Mouse (Mus musculus): ENCODE data around the gene Gsdma2. TPM values are rescaled to one million over a fixed set of nuclear protein-coding genes. Genes with fewer than 3 reads are reported as not detected.

Gsdma2 gene
- total and polyA plus RNA-seq, 2 experiments from 2014 or later, result not detected

DNA sequence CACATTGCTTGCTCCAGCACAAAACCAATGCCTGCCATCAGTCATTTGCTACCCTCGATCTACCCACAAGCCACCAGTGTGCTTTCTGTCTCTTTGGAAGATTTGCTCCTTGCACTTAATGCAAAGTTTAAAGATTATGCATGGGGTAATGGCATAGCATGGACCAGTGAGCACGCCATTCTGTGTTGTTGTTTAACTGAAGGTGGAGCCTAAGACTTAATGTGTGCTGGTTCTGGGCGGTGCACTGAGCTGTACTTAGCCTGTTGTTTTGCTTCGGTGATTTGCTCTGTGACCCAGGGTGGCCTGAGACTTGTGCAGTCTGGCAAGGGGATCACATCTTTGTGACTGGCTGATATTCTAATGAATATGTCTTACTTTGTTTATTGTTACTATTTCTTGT, 40.4 kb downstream of the Gsdma2 start:
- H3K27me3 ChIP-seq (ENCODE audit: insufficient read depth, low read length), result no peaks in the 10 kb centered on the region
- H3K36me3 ChIP-seq (ENCODE audit: insufficient read depth, low read length), result peaks cover 55% of the 10 kb centered on the region
- H3K4me2 ChIP-seq (ENCODE audit: low read depth, low read length), result no peak overlapping the region
- TF ChIP-seq CTCF (IDR thresholded peaks at IDR 0.05; ENCODE audit: low read depth), result no peak
- peaks cover 6% of the 10 kb centered on the region for H3K4me1 ChIP-seq (ENCODE audit: insufficient read depth, low read length)
- DNase-seq (ENCODE audit: low spot score) (no peak), ATAC-seq (no peak)
- no peaks in the 10 kb centered on the region for H3K9me3 ChIP-seq (ENCODE audit: low read length)
- WGBS, result 85% methylated on average over 4 of the region's 4 CpGs
- H3K9ac ChIP-seq (replicated peaks; ENCODE audit: low read length), result no peak overlapping the region
- no peak overlapping the region for H3K4me3 ChIP-seq (ENCODE audit: low read length)
- no peak overlapping the region for H3K27ac ChIP-seq

DNA sequence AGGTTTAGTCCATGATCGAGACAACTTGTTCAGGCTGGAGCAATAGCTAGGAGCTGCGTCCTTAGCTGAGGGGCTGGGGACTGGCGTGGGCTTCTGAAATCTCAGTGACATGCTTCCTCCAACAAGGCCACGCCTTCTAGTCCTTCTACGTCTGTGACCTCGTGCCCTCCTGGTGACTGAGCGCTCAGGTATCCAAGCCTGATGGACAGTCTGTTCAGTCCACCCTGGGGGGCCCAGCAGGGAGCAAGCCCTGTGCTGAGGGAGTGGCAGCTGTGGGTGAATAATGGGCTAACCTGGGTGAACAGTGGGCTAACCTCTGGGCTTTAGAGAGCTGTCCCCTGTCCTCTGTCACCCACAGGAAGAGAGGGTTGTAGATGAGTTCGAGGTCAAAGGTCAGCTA, 41.5 kb downstream of the Gsdma2 start:
- Histone ChIP-seq H3K4me3 (ENCODE audit: low read length) (no peak overlapping the region), H3K36me3 (ENCODE audit: insufficient read depth, low read length) (peaks cover 63% of the 10 kb centered on the region), H3K27ac (no peak overlapping the region), H3K4me1 (ENCODE audit: insufficient read depth, low read length) (peaks cover 6% of the 10 kb centered on the region), H3K9ac (replicated peaks; ENCODE audit: low read length) (no peak overlapping the region), H3K27me3 (ENCODE audit: insufficient read depth, low read length) (no peaks in the 10 kb centered on the region), H3K9me3 (ENCODE audit: low read length) (no peaks in the 10 kb centered on the region), H3K4me2 (ENCODE audit: low read depth, low read length) (no peak overlapping the region)
- ATAC-seq (no peak), DNase-seq (ENCODE audit: low spot score) (no peak)
- 81% methylated on average over 8 of the region's 8 CpGs for WGBS
- TF ChIP-seq CTCF (IDR thresholded peaks at IDR 0.05; ENCODE audit: low read depth), result no peak

DNA sequence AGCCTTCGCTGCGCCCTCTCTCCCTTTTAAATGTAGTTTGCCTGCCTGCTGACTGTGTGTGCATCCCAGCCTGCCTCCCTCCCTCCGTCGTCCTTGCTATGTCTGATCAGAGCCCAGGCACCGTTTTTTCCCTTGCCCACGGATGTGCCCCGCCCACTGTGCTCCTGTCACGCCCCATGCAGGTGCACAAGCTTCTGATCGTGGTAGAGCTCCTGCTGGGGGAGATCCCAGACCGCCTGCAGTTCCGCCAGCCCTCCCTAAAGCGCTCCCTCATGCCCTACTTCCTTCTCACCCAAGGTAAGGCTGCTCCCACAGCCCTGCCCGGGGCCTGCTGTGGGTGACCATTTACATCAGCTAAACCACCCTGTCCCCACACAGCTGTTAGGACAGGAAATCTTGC, 46.6 kb downstream of the Gsdma2 start:
- no peaks in the 10 kb centered on the region for H3K9me3 ChIP-seq (ENCODE audit: low read length)
- no peak for TF ChIP-seq CTCF (IDR thresholded peaks at IDR 0.05; ENCODE audit: low read depth)
- H3K36me3 ChIP-seq (ENCODE audit: insufficient read depth, low read length), result peaks cover 61% of the 10 kb centered on the region
- DNase-seq (ENCODE audit: low spot score) (no peak), ATAC-seq (no peak)
- H3K4me3 ChIP-seq (ENCODE audit: low read length), result no peak overlapping the region
- H3K27ac ChIP-seq, result no peak overlapping the region
- H3K4me2 ChIP-seq (ENCODE audit: low read depth, low read length), result no peak overlapping the region
- no peaks in the 10 kb centered on the region for H3K27me3 ChIP-seq (ENCODE audit: insufficient read depth, low read length)
- no peak overlapping the region for H3K9ac ChIP-seq (replicated peaks; ENCODE audit: low read length)
- WGBS, result 79% methylated on average over 13 of the region's 13 CpGs
- no peaks in the 10 kb centered on the region for H3K4me1 ChIP-seq (ENCODE audit: insufficient read depth, low read length)

DNA sequence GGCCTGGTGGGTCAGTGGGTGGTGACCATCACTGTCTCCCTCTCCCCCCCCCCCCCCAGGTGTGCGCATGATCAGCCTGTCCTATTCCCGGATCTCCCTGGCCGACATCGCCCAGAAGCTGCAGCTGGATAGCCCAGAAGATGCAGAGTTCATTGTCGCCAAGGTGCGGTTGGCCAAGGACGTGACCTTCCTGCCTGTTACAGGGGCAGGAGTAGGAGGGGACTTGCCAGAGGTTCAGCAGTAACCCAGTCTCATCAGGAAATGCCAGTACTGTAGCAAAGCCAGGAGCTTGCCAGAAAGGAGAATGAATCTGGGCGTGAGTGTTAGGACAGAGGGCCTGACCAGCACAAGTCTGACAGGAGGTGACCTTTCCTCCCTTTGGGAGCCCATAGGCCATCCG, 47.2 kb downstream of the Gsdma2 start:
- WGBS, result 88% methylated on average over 9 of the region's 9 CpGs
- Histone ChIP-seq H3K4me2 (ENCODE audit: low read depth, low read length) (no peak overlapping the region), H3K27me3 (ENCODE audit: insufficient read depth, low read length) (no peaks in the 10 kb centered on the region), H3K36me3 (ENCODE audit: insufficient read depth, low read length) (peaks cover 60% of the 10 kb centered on the region), H3K9me3 (ENCODE audit: low read length) (no peaks in the 10 kb centered on the region), H3K4me1 (ENCODE audit: insufficient read depth, low read length) (no peaks in the 10 kb centered on the region), H3K4me3 (ENCODE audit: low read length) (no peak overlapping the region), H3K27ac (no peak overlapping the region), H3K9ac (replicated peaks; ENCODE audit: low read length) (no peak overlapping the region)
- no peak for ATAC-seq
- TF ChIP-seq CTCF (IDR thresholded peaks at IDR 0.05; ENCODE audit: low read depth), result no peak
- DNase-seq (ENCODE audit: low spot score), result no peak

DNA sequence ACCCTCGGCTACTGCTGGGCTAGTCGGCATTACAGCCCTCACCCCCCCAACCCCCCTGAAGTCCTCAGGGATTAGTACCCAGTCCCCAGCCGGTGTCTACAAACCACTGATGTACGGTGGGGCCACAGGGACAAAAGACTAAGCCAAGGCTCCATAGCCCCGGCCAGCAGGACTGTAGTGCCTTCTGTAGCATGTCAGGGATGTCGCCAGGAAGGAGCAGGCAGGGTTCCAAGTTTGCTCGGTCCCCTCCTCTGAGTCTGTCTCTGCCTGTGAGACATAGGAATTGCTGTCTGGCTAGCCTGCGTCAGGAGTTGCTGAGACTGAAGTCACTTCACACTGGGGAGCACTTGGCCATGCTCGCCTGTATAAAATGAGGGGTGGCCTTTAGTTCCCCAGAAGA, 47.7 kb downstream of the Gsdma2 start:
- ATAC-seq, result no peak

DNA sequence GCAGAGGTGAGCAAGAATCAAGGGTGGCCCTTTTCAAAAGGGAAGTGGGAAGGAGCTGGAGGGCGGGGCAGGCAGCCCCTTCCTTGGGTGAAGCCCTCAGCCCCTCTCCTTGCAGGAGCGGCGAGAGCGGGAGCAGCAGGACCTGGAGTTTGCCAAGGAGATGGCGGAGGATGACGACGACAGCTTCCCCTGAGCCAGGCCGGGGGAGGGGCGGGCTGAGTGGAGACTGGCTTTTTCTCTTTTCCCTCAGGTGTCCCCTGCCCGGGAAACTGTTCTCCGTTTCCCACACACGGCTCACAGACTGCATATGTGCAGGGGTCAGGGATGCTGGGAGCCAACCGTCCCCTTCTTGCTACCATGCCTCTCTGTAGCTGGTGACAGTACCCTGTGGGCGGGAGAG, 48.8 kb downstream of the Gsdma2 start:
- Histone ChIP-seq H3K36me3 (ENCODE audit: insufficient read depth, low read length) (peaks cover 47% of the 10 kb centered on the region), H3K9ac (replicated peaks; ENCODE audit: low read length) (no peak overlapping the region), H3K4me2 (ENCODE audit: low read depth, low read length) (no peak overlapping the region), H3K4me1 (ENCODE audit: insufficient read depth, low read length) (no peaks in the 10 kb centered on the region), H3K27me3 (ENCODE audit: insufficient read depth, low read length) (no peaks in the 10 kb centered on the region), H3K27ac (no peak overlapping the region; the same call in 1 of the 2 replicates), H3K9me3 (ENCODE audit: low read length) (no peaks in the 10 kb centered on the region), H3K4me3 (ENCODE audit: low read length) (no peak overlapping the region)
- no peak for DNase-seq (ENCODE audit: low spot score)
- TF ChIP-seq CTCF (IDR thresholded peaks at IDR 0.05; ENCODE audit: low read depth), result no peak
- no peak for ATAC-seq
- 74% methylated on average over 14 of the region's 14 CpGs for WGBS

More for the DNA sequence above, 47.7 kb downstream of the Gsdma2 start:
- no peak for DNase-seq (ENCODE audit: low spot score)
- H3K9ac ChIP-seq (replicated peaks; ENCODE audit: low read length), result no peak overlapping the region
- H3K36me3 ChIP-seq (ENCODE audit: insufficient read depth, low read length), result peaks cover 58% of the 10 kb centered on the region
- H3K27me3 ChIP-seq (ENCODE audit: insufficient read depth, low read length), result no peaks in the 10 kb centered on the region
- 57% methylated on average over 9 of the region's 9 CpGs for WGBS
- H3K9me3 ChIP-seq (ENCODE audit: low read length), result no peaks in the 10 kb centered on the region
- no peak overlapping the region for H3K27ac ChIP-seq
- H3K4me3 ChIP-seq (ENCODE audit: low read length), result no peak overlapping the region
- TF ChIP-seq CTCF (IDR thresholded peaks at IDR 0.05; ENCODE audit: low read depth), result no peak
- H3K4me2 ChIP-seq (ENCODE audit: low read depth, low read length), result no peak overlapping the region
- no peaks in the 10 kb centered on the region for H3K4me1 ChIP-seq (ENCODE audit: insufficient read depth, low read length)

DNA sequence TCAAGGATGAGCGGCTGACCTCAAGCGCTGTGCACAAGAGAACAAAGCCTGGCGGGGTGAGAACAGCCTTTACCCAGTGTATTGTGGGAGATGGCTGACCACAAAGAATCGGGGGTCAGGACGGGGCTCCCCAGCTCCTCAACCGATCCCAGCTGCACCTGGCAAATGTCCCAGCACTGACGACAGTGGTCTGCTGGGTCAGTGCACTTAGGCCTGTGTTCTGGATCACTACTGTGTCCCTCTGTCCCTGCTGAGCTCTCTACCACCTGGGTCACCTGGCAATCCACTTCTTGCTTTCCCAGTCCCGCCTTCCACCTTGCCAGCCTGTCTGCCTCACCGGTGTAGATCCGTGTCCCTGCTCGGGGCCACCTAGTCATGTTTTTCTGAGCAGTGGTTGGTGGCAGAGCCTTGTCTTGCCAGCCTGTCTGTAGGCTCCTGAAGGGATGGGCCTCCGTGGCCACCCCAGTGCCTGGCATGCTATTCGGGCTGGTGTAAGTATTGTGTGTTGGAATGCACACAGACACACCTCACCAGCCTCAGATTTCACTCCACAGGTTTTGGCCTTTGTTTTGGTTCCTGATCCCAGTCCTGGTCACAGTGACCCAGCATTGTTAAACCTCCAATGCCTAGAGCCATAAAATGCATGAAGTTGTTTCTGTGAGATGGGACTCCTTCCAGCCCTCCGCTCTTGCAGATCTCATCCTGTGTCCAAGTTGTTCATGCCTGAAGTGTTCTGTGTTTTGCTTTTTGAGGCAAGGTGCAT, 50.1 kb downstream of the Gsdma2 start:
- no peak overlapping the region for H3K4me2 ChIP-seq (ENCODE audit: low read depth, low read length)
- no peak for DNase-seq (ENCODE audit: low spot score)
- peaks cover 35% of the 10 kb centered on the region for H3K36me3 ChIP-seq (ENCODE audit: insufficient read depth, low read length)
- H3K9ac ChIP-seq (replicated peaks; ENCODE audit: low read length), result no peak overlapping the region
- no peaks in the 10 kb centered on the region for H3K9me3 ChIP-seq (ENCODE audit: low read length)
- WGBS, result 82% methylated on average over 14 of the region's 14 CpGs
- no peak for TF ChIP-seq CTCF (IDR thresholded peaks at IDR 0.05; ENCODE audit: low read depth)
- no peaks in the 10 kb centered on the region for H3K4me1 ChIP-seq (ENCODE audit: insufficient read depth, low read length)
- H3K4me3 ChIP-seq (ENCODE audit: low read length), result no peak overlapping the region
- no peak overlapping the region for H3K27ac ChIP-seq
- no peak for ATAC-seq
- H3K27me3 ChIP-seq (ENCODE audit: insufficient read depth, low read length), result no peaks in the 10 kb centered on the region
